ENCODE assay signal across 15 mouse cellular contexts in genomic region chr8:47718641-47719040, GRCm38 (mm10). TPM values are rescaled to one million over a fixed set of nuclear protein-coding genes. Genes with fewer than 3 reads are reported as not detected.
A peak's percentile ranks its signal among the peaks of the same experiment; 100 is the strongest.
DNase-seq lines count a peak whose midpoint lies in the region; ATAC-seq and TF ChIP-seq lines count a peak whose summit lies in the region.
"Had no signal": no experiment of that assay in that cellular context is flagged by ENCODE, and none has a peak within 500 bp of the region (broad histone marks: within the 10 kb centered on the region; RNA-seq: fewer than 3 reads in every experiment).

No protein-coding gene starts in this region.

- peak overlapping the region; percentile 50 for H3K4me2 ChIP-seq in heart, embryonic 12.5 days
- H3K4me2 ChIP-seq: neural tube, embryonic 13.5 days had no signal

- H3K9me3 ChIP-seq in heart, embryonic 12.5 days (replicated peaks): no peaks in the 10 kb centered on the region
- no peaks in the 10 kb centered on the region for H3K9me3 ChIP-seq in E14TG2a.4 (ENCODE audit: low read length)
- H3K9me3 ChIP-seq: megakaryocyte, embryonic 14.5 days; neural tube, embryonic 13.5 days had no signal

- peak; percentile 30; the same call in 1 of the 2 replicates for TF ChIP-seq CTCF in layer of hippocampus, adult 2 months (conservative IDR thresholded peaks at IDR 0.05)
- TF ChIP-seq CTCF in E14TG2a.4 (conservative IDR thresholded peaks at IDR 0.05; ENCODE audit: low read length): no peak

- H3K36me3 ChIP-seq in heart, embryonic 12.5 days: no peaks in the 10 kb centered on the region
- H3K36me3 ChIP-seq in E14TG2a.4 (ENCODE audit: insufficient read depth, low read length): no peaks in the 10 kb centered on the region
- H3K36me3 ChIP-seq: neural tube, embryonic 13.5 days had no signal

- no peak overlapping the region for H3K4me3 ChIP-seq in heart, embryonic 12.5 days
- H3K4me3 ChIP-seq in layer of hippocampus, adult 2 months: no peak overlapping the region
- H3K4me3 ChIP-seq in E14TG2a.4 (replicated peaks; ENCODE audit: low read length): 0 out of 2 replicates have a peak overlapping the region, but pooled peaks have one; percentile 29
- H3K4me3 ChIP-seq: gastrocnemius, adult 2 months; megakaryocyte, embryonic 14.5 days; neural tube, embryonic 13.5 days had no signal

- H3K4me1 ChIP-seq in heart, embryonic 12.5 days (replicated peaks): peaks cover 7% of the 10 kb centered on the region; the same call in 1 of the 2 replicates
- peaks cover 30% of the 10 kb centered on the region for H3K4me1 ChIP-seq in E14TG2a.4 (replicated peaks; ENCODE audit: low read depth, low read length)

- DNase-seq in heart, adult 8-10 months (ENCODE audit: low spot score): no peak
- DNase-seq in layer of hippocampus, adult 2 months (ENCODE audit: low spot score in 2 of 2): no peak
- no peak for DNase-seq in layer of hippocampus, adult 9-10 months (ENCODE audit: low spot score)
- peak; percentile 38 for DNase-seq in brain, adult 2 months (ENCODE audit: low read depth, low spot score)
- no peak for DNase-seq in gastrocnemius, postnatal 10 days
- no peak for DNase-seq in ovary, postnatal 36 days (ENCODE audit: low spot score)
- DNase-seq: cerebellum, adult 9-11 months; gastrocnemius, adult 2 months; kidney, adult 2 months; right cerebral cortex, postnatal 14 days had no signal

- H3K27me3 ChIP-seq in heart, embryonic 12.5 days (replicated peaks): no peaks in the 10 kb centered on the region
- H3K27me3 ChIP-seq in E14TG2a.4 (ENCODE audit: insufficient read depth, low read length): peaks cover 56% of the 10 kb centered on the region
- H3K27me3 ChIP-seq: megakaryocyte, embryonic 14.5 days had no signal

- H3K27ac ChIP-seq in heart, embryonic 12.5 days (ENCODE audit: poor library complexity, severe bottlenecking): no peak overlapping the region; the same call in 1 of the 2 replicates
- no peak overlapping the region for H3K27ac ChIP-seq in layer of hippocampus, adult 2 months
- H3K27ac ChIP-seq: gastrocnemius, adult 2 months; neural tube, embryonic 13.5 days had no signal

- 11% methylated on average over 11 of the region's 11 CpGs for WGBS in heart, embryonic 12.5 days

- no peak for ATAC-seq in heart, embryonic 12.5 days (ENCODE audit: insufficient number of reproducible peaks, low FRiP score)
- ATAC-seq: CD4-positive, CD25-positive, alpha-beta regulatory T cell, adult 4 months had no signal

- no peak overlapping the region for H3K9ac ChIP-seq in heart, embryonic 12.5 days
- H3K9ac ChIP-seq: neural tube, embryonic 13.5 days had no signal

RNA-seq across cellular contexts. Expression of gene Cdkn2aip, which starts 4.9 kb away (rescaled TPM):
- polyA plus RNA-seq in heart, embryonic 12.5 days (2016; fragmentation: Nextera tagmentation; extraction: Ambion mirVana): 19.5 and 21.1 TPM in 2 replicates
- total RNA-seq in heart, adult 8-10 months (2022): 1 to 10 TPM; 7.8 to 8.7 (median 8.6) TPM
- 10 to 100 TPM; 14.3 to 17.2 TPM for total RNA-seq in layer of hippocampus, adult 2 months (2021)
- 1 to 10 TPM; 5.5 to 6.7 TPM for total RNA-seq in gastrocnemius, postnatal 10 days (2021)

RNA-seq across cellular contexts. Expression of gene Ing2, which starts 43.3 kb away (rescaled TPM):
- polyA plus RNA-seq in heart, embryonic 12.5 days (2016; fragmentation: Nextera tagmentation; extraction: Ambion mirVana): 10.4 and 10.5 TPM in 2 replicates
- total RNA-seq in heart, adult 8-10 months (2022): 1 to 10 TPM; 5.4 to 6.7 (median 5.5) TPM
- 10 to 100 TPM; 36.1 to 36.8 TPM for total RNA-seq in layer of hippocampus, adult 2 months (2021)
- 10 to 100 TPM; 28.9 to 31.6 TPM for total RNA-seq in gastrocnemius, postnatal 10 days (2021)
